ENCODE assay signal across 14 mouse cellular contexts in genomic region chr16:33732846-33733580, GRCm38 (mm10). TPM values are rescaled to one million over a fixed set of nuclear protein-coding genes. Genes with fewer than 3 reads are reported as not detected.
DNase-seq lines count a peak whose midpoint lies in the region; ATAC-seq lines count a peak whose summit lies in the region.
"Had no signal": no experiment of that assay in that cellular context is flagged by ENCODE, and none has a peak within 500 bp of the region (broad histone marks: within the 10 kb centered on the region; RNA-seq: fewer than 3 reads in every experiment).

No protein-coding gene starts in this region.

- H3K9ac ChIP-seq in liver, embryonic 11.5 days (ENCODE audit: low read depth, low read length): no peak overlapping the region
- no peak overlapping the region for H3K9ac ChIP-seq in hindbrain, embryonic 15.5 days
- H3K9ac ChIP-seq: heart, embryonic 13.5 days; lung, embryonic 14.5 days had no signal

- DNase-seq in liver, embryonic 11.5 days (ENCODE audit: low spot score): no peak
- DNase-seq in liver: no peak
- peak; percentile 57 to 65 for DNase-seq in cerebellum, postnatal 14 days
- peak; percentile 54 for DNase-seq in retina, embryonic 14.5 days (ENCODE audit: low spot score)
- no peak for DNase-seq in gastrocnemius, postnatal 25 days
- no peak for DNase-seq in kidney, postnatal 36 days
- DNase-seq: adrenal gland, adult 2 months; kidney, adult 2 months; lung, embryonic 14.5 days; right cerebral cortex, postnatal 14 days; thymus, postnatal 14 days had no signal

- H3K4me1 ChIP-seq in liver, embryonic 11.5 days (replicated peaks; ENCODE audit: control insufficient read depth, insufficient read depth, low read length): peaks cover 11% of the 10 kb centered on the region
- peaks cover 33% of the 10 kb centered on the region for H3K4me1 ChIP-seq in hindbrain, embryonic 15.5 days (replicated peaks)

- H3K4me3 ChIP-seq in liver, embryonic 11.5 days (ENCODE audit: low read depth, low read length): no peak overlapping the region
- H3K4me3 ChIP-seq in hindbrain, embryonic 15.5 days: no peak overlapping the region
- H3K4me3 ChIP-seq: heart, embryonic 13.5 days; myocyte had no signal

- 64% methylated on average over 15 of the region's 15 CpGs for WGBS in liver, embryonic 11.5 days
- 47% methylated on average over 15 of the region's 15 CpGs for WGBS in hindbrain, embryonic 15.5 days

- H3K27ac ChIP-seq in liver, embryonic 11.5 days (ENCODE audit: low read depth, low read length): peak overlapping the region; percentile 40; the same call in 1 of the 2 replicates
- peak overlapping the region; percentile 41 for H3K27ac ChIP-seq in hindbrain, embryonic 15.5 days (replicated peaks)
- H3K27ac ChIP-seq: heart, embryonic 13.5 days had no signal

- H3K4me2 ChIP-seq in liver, embryonic 11.5 days: no peak overlapping the region
- no peak overlapping the region for H3K4me2 ChIP-seq in hindbrain, embryonic 15.5 days
- H3K4me2 ChIP-seq: heart, embryonic 13.5 days; lung, embryonic 14.5 days had no signal

- H3K9me3 ChIP-seq in liver, embryonic 11.5 days (ENCODE audit: control insufficient read depth, low read length): no peaks in the 10 kb centered on the region
- H3K9me3 ChIP-seq in hindbrain, embryonic 15.5 days: no peaks in the 10 kb centered on the region
- H3K9me3 ChIP-seq: heart, embryonic 13.5 days had no signal

- no peaks in the 10 kb centered on the region for H3K27me3 ChIP-seq in liver, embryonic 11.5 days (replicated peaks; ENCODE audit: control insufficient read depth, insufficient read depth, low read length)
- H3K27me3 ChIP-seq in hindbrain, embryonic 15.5 days: no peaks in the 10 kb centered on the region
- H3K27me3 ChIP-seq: heart, embryonic 13.5 days had no signal

- peaks cover 2% of the 10 kb centered on the region; the same call in 1 of the 2 replicates for H3K36me3 ChIP-seq in liver, embryonic 11.5 days (ENCODE audit: control insufficient read depth, insufficient read depth, low read length)
- no peaks in the 10 kb centered on the region for H3K36me3 ChIP-seq in hindbrain, embryonic 15.5 days

- 0 out of 2 replicates have a peak, but pooled peaks have one; percentile 6 for ATAC-seq in liver, embryonic 11.5 days (replicated peaks; ENCODE audit: low FRiP score)
- ATAC-seq in hindbrain, embryonic 15.5 days (ENCODE audit: low FRiP score, low read depth): no peak

RNA-seq across cellular contexts. Expression of gene Heg1, which starts 48.8 kb away (rescaled TPM):
- polyA plus RNA-seq in liver, embryonic 11.5 days (2014; fragmentation: Nextera tagmentation; extraction: Ambion mirVana): 14.6 and 17.7 TPM in 2 replicates
- polyA plus RNA-seq in hindbrain, embryonic 15.5 days (2015; fragmentation: Nextera tagmentation; extraction: Ambion mirVana): 11.5 and 11.7 TPM in 2 replicates
- 10 to 100 TPM; 46.0 to 47.0 TPM for total RNA-seq in gastrocnemius, postnatal 25 days (2021)

Comparison
In these comparisons a context has a peak if more than half of its experiments do, and no peak if none do; other contexts are left out.
1. DNase-seq: peak in cerebellum, postnatal 14 days (2 of 2) and retina, embryonic 14.5 days (single experiment); none in liver, embryonic 11.5 days (single experiment), liver (single experiment), gastrocnemius, postnatal 25 days (single experiment) and kidney, postnatal 36 days (0 of 2).